Mouse (Mus musculus) hindbrain, postnatal 0 days (tissue): Measurements from ENCODE around the gene March6. TPM values are rescaled to one million over a fixed set of nuclear protein-coding genes. Genes with fewer than 3 reads are reported as not detected.

Experiments
- ATAC-seq: fragments of 200-750 bp; cut with Nextera tagmentation; 2 replicates; pipeline ENCODE4 v1.8.0; 2017; ENCODE audit warnings: mild to moderate bottlenecking, moderate TSS enrichment, moderate library complexity
- DNase-seq: peaks from one replicate; pipeline ENCODE4 v3.0.0-alpha.2; 2015; ENCODE audit warnings: low spot score
- H3K27ac ChIP-seq: fragments of 300-500 bp; sonication (generic); 2 replicates; pipeline ENCODE4 v1.5.1; 2014; ENCODE audit warnings: mild to moderate bottlenecking
- H3K27me3 ChIP-seq: fragments of 300-500 bp; sonication (generic); 2 replicates; pipeline ENCODE4 v1.6.1; 2014; ENCODE audit warnings: low read length, mixed read lengths; ENCODE audit not compliant: insufficient read depth
- H3K36me3 ChIP-seq: fragments of 300-500 bp; sonication (generic); 2 replicates; pipeline ENCODE4 v1.6.1; 2014; ENCODE audit warnings: low read length, mixed read lengths; ENCODE audit not compliant: insufficient read depth
- H3K4me1 ChIP-seq: fragments of 300-500 bp; sonication (generic); 2 replicates; pipeline ENCODE4 v1.6.1; 2014; ENCODE audit warnings: antibody characterized with exemption, low read length, mixed read lengths; ENCODE audit not compliant: insufficient read depth
- H3K4me2 ChIP-seq: fragments of 300-500 bp; sonication (generic); 2 replicates; pipeline ENCODE4 v1.6.1; 2014; ENCODE audit warnings: low read depth, mild to moderate bottlenecking, low read length, moderate library complexity, mixed read lengths
- H3K4me3 ChIP-seq: fragments of 300-500 bp; sonication (generic); 2 replicates; pipeline ENCODE4 v1.5.1; 2014; ENCODE audit warnings: low read length
- H3K9ac ChIP-seq: fragments of 300-500 bp; sonication (generic); replicated peaks from 2 replicates; pipeline ENCODE4 v1.6.1; 2014; ENCODE audit warnings: mild to moderate bottlenecking, low read length, moderate library complexity, mixed read lengths
- H3K9me3 ChIP-seq: fragments of 300-500 bp; sonication (generic); 2 replicates; pipeline ENCODE4 v1.6.1; 2016; ENCODE audit warnings: low read length, mixed read lengths
- CTCF ChIP-seq: IDR thresholded peaks from 2 replicates; pipeline ENCODE4 v1.5.1; 2016; ENCODE audit warnings: antibody characterized with exemption, control low read depth, low read depth
- WGBS: fragments of 180-500 bp; shearing (Covaris S2); extraction: QIAGEN DNeasy Blood & Tissue Kit; methylation state at CpG from one replicate; pipeline ENCODE4 v1.1.7; 2014; 5-methylcytosine and 5-hydroxymethylcytosine counted together
- polyA plus RNA-seq: library from polyadenylated mRNA; unstranded; fragments of >200 nt; fragmentation: Nextera tagmentation; extraction: Ambion mirVana; gene quantifications from 2 replicates; pipeline ENCODE4 v1.2.1, GENCODE M21; 2015
- total RNA-seq: library from RNA; depleted of rRNA; stranded (reverse); fragments of >200 nt; gene quantifications from 2 replicates; pipeline ENCODE4 v1.2.3, GENCODE M21; 2014

The March6 gene
- total and polyA plus RNA-seq, 2 experiments from 2014 or later, result 57.4 to 154 TPM

GRCm38 (mm10) chr15:31545058-31545457, 14.2 kb upstream of the March6 start:
- DNase-seq (no peak), ATAC-seq (no peak)
- Histone ChIP-seq H3K9me3 (no peaks in the 10 kb centered on the region), H3K27me3 (no peaks in the 10 kb centered on the region), H3K4me2 (no peak overlapping the region), H3K9ac (no peak overlapping the region), H3K27ac (no peak overlapping the region), H3K4me1 (no peaks in the 10 kb centered on the region; the same call in none of the 2 replicates), H3K4me3 (no peak overlapping the region), H3K36me3 (no peaks in the 10 kb centered on the region)
- WGBS, result 63% methylated on average over 1 of the region's 1 CpGs
- TF ChIP-seq CTCF, result no peak

- H3K4me2 ChIP-seq, result no peak overlapping the region
- H3K4me3 ChIP-seq, result no peak overlapping the region
- 13% methylated on average over 3 of the region's 3 CpGs for WGBS
- H3K9me3 ChIP-seq, result no peaks in the 10 kb centered on the region
- H3K36me3 ChIP-seq, result no peaks in the 10 kb centered on the region
- no peak for TF ChIP-seq CTCF
- H3K27ac ChIP-seq, result no peak overlapping the region
- DNase-seq (no peak), ATAC-seq (no peak)
- H3K9ac ChIP-seq, result no peak overlapping the region
- H3K4me1 ChIP-seq, result no peaks in the 10 kb centered on the region; the same call in none of the 2 replicates
- H3K27me3 ChIP-seq, result no peaks in the 10 kb centered on the region
Observed at GRCm38 (mm10) chr15:31543246-31543645, 12.4 kb upstream of the March6 start.

- Histone ChIP-seq H3K9ac (no peak overlapping the region), H3K27me3 (no peaks in the 10 kb centered on the region), H3K36me3 (no peaks in the 10 kb centered on the region), H3K9me3 (no peaks in the 10 kb centered on the region), H3K27ac (peak overlapping the region; percentile 15; the same call in 1 of the 2 replicates), H3K4me1 (no peaks in the 10 kb centered on the region; the same call in none of the 2 replicates), H3K4me3 (no peak overlapping the region), H3K4me2 (no peak overlapping the region)
- TF ChIP-seq CTCF, result no peak
- ATAC-seq, result no peak
- 8% methylated on average over 10 of the region's 10 CpGs for WGBS
- DNase-seq, result peak; percentile 11
Observed at GRCm38 (mm10) chr15:31542013-31542958, 11.4 kb upstream of the March6 start.

GRCm38 (mm10) chr15:31540513-31540802, 9.6 kb upstream of the March6 start:
- Histone ChIP-seq H3K4me2 (no peak overlapping the region), H3K36me3 (no peaks in the 10 kb centered on the region), H3K4me1 (peaks cover 12% of the 10 kb centered on the region), H3K9ac (no peak overlapping the region), H3K4me3 (no peak overlapping the region), H3K9me3 (no peaks in the 10 kb centered on the region), H3K27ac (no peak overlapping the region), H3K27me3 (no peaks in the 10 kb centered on the region)
- WGBS, result 64% methylated on average over 1 of the region's 1 CpGs
- no peak for DNase-seq
- ATAC-seq, result no peak
- no peak for TF ChIP-seq CTCF

DNA sequence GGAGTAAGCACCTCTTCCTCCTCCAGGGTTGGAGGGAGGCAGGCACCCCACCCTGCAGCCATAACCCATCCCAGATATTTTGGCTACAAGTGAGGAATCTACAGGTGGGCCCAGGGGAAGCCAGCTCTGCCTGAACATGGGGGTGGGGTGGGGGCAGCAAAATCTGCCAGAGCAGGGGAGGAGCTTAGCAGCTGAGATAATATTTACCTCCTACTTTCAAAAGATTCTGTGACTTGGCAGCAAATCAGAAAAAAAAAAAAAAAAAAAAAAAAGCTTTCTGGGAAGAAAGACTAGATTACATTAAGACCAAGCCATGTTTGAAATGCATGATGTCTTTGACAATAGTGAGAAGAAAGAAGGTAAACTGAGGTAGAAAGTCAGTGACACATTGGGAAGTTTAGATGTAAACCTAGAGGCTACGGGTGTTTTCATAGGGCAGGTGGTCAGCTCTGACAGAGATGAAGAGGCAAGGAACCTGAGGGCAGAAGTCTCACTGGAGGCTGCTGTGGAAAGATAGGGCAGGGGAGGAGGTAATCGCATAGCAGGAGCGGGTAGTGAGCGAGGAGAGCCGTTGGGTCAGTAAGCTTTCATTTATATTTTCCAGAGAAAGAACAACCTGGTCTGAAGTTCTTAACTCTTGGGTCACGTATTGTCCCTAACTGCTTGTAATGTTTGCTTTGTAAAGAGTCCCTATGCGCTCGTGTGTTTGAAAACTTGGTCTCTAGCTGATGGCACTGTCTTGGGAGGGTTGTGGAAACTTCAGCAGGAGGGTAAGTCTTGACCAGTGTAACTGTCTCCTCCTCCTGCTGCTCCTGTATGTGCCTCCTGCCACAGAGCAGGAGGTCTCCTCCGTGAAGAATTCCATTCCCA, 9.0 kb upstream of the March6 start:
- TF ChIP-seq CTCF, result no peak
- Histone ChIP-seq H3K36me3 (no peaks in the 10 kb centered on the region), H3K9ac (no peak overlapping the region), H3K4me1 (peaks cover 16% of the 10 kb centered on the region), H3K27me3 (no peaks in the 10 kb centered on the region), H3K4me2 (no peak overlapping the region), H3K4me3 (no peak overlapping the region), H3K27ac (no peak overlapping the region), H3K9me3 (no peaks in the 10 kb centered on the region)
- DNase-seq (no peak), ATAC-seq (no peak)
- WGBS, result 73% methylated on average over 9 of the region's 9 CpGs

GRCm38 (mm10) chr15:31538346-31538745, 7.5 kb upstream of the March6 start:
- no peak for ATAC-seq
- TF ChIP-seq CTCF, result no peak
- WGBS, result 84% methylated on average over 3 of the region's 3 CpGs
- H3K4me2 ChIP-seq, result no peak overlapping the region
- H3K4me1 ChIP-seq, result peaks cover 16% of the 10 kb centered on the region
- H3K9me3 ChIP-seq, result no peaks in the 10 kb centered on the region
- H3K36me3 ChIP-seq, result no peaks in the 10 kb centered on the region
- H3K27me3 ChIP-seq, result no peaks in the 10 kb centered on the region
- no peak overlapping the region for H3K9ac ChIP-seq
- no peak overlapping the region for H3K27ac ChIP-seq
- no peak overlapping the region for H3K4me3 ChIP-seq
- DNase-seq, result no peak
